Mouse (Mus musculus): ENCODE results near the gene 2900026A02Rik.

- TF ChIP-seq CTCF (IDR thresholded peaks at IDR 0.05; ENCODE audit: low read depth): peak; percentile 70
- peak; percentile 87 for TF ChIP-seq EP300 (optimal IDR thresholded peaks at IDR 0.05)
Measured at GRCm38 (mm10) chr5:113138319-113139063, 82.5 kb downstream of the 2900026A02Rik start.
